Mouse (Mus musculus) lung, adult 18-20 months (tissue): ENCODE results near the gene Mef2c.

Source experiments
- DNase-seq, 2 experiments: peaks; one replicate each; pipeline ENCODE4 v3.0.0; 2022; ENCODE audit warnings: mixed read lengths in 2 of 2

The Mef2c gene

GRCm38 (mm10) chr13:83573327-83573726 lies 69.5 kb downstream of the Mef2c start:
- DNase-seq = no peak

- DNase-seq = no peak
Measured at GRCm38 (mm10) chr13:83573855-83574583, 70.2 kb downstream of the Mef2c start.

- no peak for DNase-seq
Measured at GRCm38 (mm10) chr13:83574866-83575265, 71.0 kb downstream of the Mef2c start.

GRCm38 (mm10) chr13:83579410-83579809 lies 75.6 kb downstream of the Mef2c start:
- DNase-seq = no peak

- no peak for DNase-seq
Measured at GRCm38 (mm10) chr13:83580856-83581255, 77.0 kb downstream of the Mef2c start.

- no peak for DNase-seq
Measured at GRCm38 (mm10) chr13:83582564-83582963, 78.7 kb downstream of the Mef2c start.

- no peak for DNase-seq
Measured at GRCm38 (mm10) chr13:83583881-83584280, 80.0 kb downstream of the Mef2c start.

- no peak for DNase-seq
Measured at GRCm38 (mm10) chr13:83585359-83585758, 81.5 kb downstream of the Mef2c start.

GRCm38 (mm10) chr13:83588186-83588585 lies 84.4 kb downstream of the Mef2c start:
- no peak for DNase-seq

GRCm38 (mm10) chr13:83590886-83591285 lies 87.1 kb downstream of the Mef2c start:
- no peak for DNase-seq

GRCm38 (mm10) chr13:83595429-83595828 lies 91.6 kb downstream of the Mef2c start:
- no peak for DNase-seq

- DNase-seq = no peak
Measured at GRCm38 (mm10) chr13:83596989-83597738, 93.3 kb downstream of the Mef2c start.

- no peak for DNase-seq
Measured at GRCm38 (mm10) chr13:83597739-83598210, 93.9 kb downstream of the Mef2c start.

GRCm38 (mm10) chr13:83600301-83600700 lies 96.5 kb downstream of the Mef2c start:
- DNase-seq = no peak

GRCm38 (mm10) chr13:83601741-83602140 lies 97.9 kb downstream of the Mef2c start:
- DNase-seq = no peak

- peak; percentile 22 to 59 for DNase-seq
Measured at GRCm38 (mm10) chr13:83603373-83604265, 99.8 kb downstream of the Mef2c start.

GRCm38 (mm10) chr13:83604320-83604719 lies 100.5 kb downstream of the Mef2c start:
- peak in 1 of 2 experiments; percentile 25 for DNase-seq

GRCm38 (mm10) chr13:83604785-83605184 lies 101.0 kb downstream of the Mef2c start:
- no peak for DNase-seq

GRCm38 (mm10) chr13:83607883-83608581 lies 104.2 kb downstream of the Mef2c start:
- DNase-seq = peak in 1 of 2 experiments; percentile 5

GRCm38 (mm10) chr13:83608851-83609516 lies 105.2 kb downstream of the Mef2c start:
- peak; percentile 10 to 14 for DNase-seq

GRCm38 (mm10) chr13:83609517-83609878 lies 105.7 kb downstream of the Mef2c start:
- no peak for DNase-seq

GRCm38 (mm10) chr13:83610124-83610523 lies 106.3 kb downstream of the Mef2c start:
- DNase-seq = no peak
